Mouse (Mus musculus) liver, embryonic 14.5 days (tissue): Measurements from ENCODE around the gene Klhl3.

Source experiments
- CTCF ChIP-seq: IDR thresholded peaks from 2 replicates; pipeline ENCODE4 v1.5.1; 2016; ENCODE audit warnings: antibody characterized with exemption, low read depth, control low read depth
- EP300 ChIP-seq: IDR thresholded peaks from 2 replicates; pipeline ENCODE4 v1.6.1; 2016; ENCODE audit warnings: antibody characterized with exemption, low read depth

GRCm38 (mm10) chr13:58074466-58074865, 38.9 kb downstream of the Klhl3 start:
- TF ChIP-seq EP300 (no peak), CTCF (no peak)
